Mouse (Mus musculus) layer of hippocampus, adult 9-10 months (tissue): ENCODE results near the gene Rsl24d1.
"Not testable (repeated sequence)": the region's sequence is repeated elsewhere in the genome, so short reads cannot be mapped to it uniquely, and the experiment has no call there.

ENCODE experiments used
- DNase-seq: peaks from one replicate; pipeline ENCODE4 v3.0.0; 2022; ENCODE audit warnings: low spot score

Gene Rsl24d1

DNA sequence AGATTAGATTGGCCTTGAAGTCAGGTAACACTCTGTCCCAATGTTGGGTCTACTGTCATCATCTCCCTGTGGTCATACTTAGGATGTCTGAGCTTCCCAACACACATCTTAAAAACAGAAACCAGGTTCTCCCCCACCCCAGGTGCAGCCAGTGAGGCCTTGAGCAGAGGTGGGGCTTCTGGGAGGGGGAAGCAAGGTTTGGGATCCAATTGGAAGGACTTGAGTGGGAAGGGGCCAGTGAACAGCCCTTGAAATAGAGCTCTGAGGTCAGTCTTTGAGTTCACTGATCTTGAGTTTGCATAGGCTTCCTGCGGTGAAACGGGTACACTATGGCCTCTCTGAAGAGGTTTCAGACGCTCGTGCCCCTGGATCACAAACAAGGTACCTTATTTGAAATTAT is 11.0 kb upstream of the Rsl24d1 start, which contains the start of gene Gm20509:
Gm20509 (plus strand) TSS at position 290 of the 400 bp plus-strand sequence.
- DNase-seq: no peak

DNA sequence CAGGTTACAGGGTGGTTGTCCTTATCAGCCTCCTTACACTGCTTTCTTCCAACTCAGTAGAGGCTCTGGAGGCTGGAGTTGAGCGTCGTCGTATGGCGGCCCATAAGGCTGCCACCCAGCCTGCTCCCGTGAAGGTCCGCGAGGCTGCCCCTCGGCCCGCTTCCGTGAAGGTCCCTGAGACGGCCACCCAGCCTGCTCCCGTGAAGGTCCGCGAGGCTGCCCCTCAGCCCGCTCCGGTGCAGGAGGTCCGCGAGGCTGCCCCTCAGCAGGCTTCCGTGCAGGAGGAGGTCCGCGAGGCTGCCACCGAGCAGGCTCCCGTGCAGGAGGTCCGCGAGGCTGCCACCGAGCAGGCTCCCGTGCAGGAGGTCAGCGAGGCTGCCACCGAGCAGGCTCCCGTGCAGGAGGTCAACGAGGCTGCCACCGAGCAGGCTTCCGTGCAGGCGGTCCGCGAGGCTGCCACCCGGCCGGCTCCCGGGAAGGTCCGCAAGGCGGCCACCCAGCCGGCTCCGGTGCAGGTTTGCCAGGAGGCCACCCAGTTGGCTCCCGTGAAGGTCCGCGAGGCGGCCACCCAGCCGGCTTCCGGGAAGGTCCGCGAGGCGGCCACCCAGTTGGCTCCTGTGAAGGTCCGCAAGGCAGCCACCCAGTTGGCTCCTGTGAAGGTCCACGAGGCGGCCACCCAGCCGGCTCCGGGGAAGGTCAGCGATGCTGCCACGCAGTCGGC is 9.9 kb upstream of the Rsl24d1 start:
- no peak for DNase-seq

DNA sequence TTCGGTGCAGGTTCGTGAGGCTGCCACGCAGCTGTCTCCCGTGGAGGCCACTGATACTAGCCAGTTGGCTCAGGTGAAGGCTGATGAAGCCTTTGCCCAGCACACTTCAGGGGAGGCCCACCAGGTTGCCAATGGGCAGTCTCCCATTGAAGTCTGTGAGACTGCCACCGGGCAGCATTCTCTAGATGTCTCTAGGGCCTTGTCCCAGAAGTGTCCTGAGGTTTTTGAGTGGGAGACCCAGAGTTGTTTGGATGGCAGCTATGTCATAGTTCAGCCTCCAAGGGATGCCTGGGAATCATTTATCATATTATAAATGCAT is 9.4 kb upstream of the Rsl24d1 start:
- DNase-seq: no peak

DNA sequence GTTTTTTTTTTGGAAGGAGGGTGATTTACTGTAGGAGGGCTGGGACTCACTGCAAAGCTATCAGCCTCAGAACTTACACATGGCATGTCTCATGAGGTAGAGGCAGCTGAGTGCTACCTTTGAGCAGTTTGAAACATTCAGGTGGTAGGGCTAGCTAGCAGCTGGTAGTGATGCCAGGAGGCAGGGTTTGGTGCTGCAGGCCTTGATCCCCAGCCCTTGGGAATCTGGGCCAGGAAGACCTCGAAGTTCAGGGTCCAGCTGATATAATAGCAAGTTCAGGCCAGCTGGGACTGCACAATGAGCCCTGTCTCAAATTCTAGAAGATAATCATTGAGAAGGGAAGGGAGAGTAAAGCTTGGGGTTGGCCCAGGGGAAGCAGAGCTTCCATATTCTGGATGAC is 8.1 kb upstream of the Rsl24d1 start:
- DNase-seq: no peak

DNA sequence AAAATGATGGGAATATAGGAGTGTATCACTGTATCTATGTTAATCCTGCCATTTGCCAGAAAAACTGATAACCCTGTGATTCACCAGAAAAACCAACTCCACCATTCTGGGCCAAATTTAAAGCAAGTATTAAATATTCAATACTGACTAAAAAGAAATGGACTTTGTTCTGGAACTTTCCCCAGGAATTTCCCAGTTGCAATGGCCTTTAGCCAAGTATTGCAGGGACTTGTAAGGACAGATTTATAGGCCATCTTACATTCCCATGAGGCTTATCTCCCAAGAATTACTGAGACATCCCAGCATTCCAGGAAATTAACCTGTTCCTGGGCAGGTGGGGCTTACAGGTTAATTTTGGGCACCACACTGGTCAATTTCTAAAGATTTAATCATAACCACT is 7.5 kb upstream of the Rsl24d1 start:
- no peak for DNase-seq

DNA sequence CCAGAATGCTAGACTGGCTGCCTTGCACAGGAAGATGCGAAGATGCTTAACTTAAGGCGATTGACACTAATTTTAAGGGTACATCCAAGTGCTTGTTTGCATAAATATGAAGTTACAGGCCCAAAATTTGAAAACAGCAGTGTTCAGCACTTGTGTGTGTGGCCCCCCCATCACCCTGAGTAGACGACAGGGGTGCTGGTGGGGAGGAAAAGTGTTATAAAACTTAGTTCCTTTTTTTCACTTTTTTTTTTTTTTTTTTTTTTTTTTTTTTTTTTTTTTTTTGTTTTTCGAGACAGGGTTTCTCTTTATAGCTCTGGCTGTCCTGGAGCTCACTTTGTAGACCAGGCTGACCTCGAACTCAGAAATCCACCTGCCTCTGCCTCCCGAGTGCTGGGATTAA is 3.5 kb downstream of the Rsl24d1 start:
- not testable (repeated sequence) for DNase-seq

DNA sequence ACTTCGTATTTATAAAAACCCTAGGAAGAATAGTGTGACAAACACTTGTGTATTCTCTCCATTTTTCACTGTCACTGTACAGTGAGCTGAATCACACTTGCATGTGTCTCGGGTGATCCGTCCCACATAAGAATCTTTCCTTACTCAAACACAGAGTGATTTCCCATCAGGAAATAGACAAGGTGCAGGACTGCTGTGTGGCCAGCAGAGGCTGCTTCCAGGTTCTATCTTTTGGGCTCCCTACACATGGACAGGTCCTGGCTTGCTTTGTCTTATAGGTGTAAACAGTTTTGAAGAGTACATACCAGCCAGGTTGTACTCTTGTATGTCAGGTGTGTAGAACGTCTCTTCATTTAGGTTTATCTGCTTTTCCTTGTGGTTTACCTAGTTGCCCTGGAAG is 4.8 kb downstream of the Rsl24d1 start:
- DNase-seq: no peak

DNA sequence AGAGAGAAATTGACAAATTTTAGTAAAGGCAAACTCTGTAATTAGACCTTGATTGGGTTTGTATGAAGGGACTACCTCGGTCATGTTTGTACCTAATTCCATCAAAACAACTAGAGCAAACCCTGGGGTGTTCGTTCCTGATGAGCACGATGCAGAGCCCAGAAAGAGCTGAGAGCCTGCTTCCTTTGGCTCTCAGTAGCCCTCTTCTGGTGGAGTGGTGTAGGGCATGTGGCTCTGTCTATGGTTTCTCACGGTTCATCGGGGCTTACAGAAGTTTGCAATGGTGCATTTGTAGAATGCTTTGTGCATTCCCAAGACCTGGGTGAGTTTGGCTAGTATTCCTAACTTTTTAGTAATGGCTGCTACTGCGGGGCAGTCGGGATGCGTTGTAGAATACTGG is 8.5 kb downstream of the Rsl24d1 start:
- no peak for DNase-seq

DNA sequence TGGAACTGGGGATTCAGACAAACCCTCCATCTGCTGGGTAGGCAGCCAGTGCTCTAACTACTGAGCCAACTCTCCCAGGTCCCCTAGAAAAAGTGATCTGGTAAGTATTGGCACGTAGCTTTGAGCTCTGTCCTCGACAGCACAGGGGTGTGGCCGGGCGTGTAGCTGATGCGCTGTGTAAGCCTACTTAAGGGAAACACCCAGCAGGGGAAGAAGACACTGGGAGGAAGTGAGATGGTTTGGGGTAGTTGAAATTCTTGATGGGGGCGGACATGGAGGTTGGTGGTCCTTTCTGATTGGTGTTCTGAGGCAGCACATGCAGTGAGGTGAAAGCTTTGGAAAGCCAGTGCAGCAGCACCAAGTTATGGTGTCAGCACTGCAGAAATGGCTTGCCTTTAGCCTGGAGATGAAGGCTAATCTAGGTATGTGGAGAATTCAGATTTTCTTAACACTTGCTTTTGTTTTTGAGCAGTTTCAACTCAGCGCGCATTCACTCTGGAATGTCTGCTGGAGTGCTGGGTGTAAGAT is 11.9 kb downstream of the Rsl24d1 start:
- no peak for DNase-seq

DNA sequence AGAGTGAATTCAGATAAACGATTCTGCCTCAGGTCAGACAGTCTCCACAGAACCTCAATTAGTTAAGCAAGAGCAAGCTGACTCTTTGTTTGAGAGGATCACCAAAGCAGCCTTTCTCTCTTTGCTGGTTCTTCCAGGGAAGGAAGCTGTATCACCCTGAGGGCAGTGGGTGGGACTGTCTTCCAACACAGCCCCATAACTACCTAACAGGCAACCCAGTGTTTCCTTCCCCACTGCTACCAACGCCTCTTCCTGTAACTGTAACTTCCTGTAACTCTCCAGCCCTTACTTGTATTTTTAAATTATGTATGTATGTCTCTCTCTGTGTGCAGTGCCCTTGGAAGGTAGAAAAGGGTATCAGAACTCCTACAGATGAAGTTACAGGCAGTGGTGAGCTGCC is 14.2 kb downstream of the Rsl24d1 start:
- DNase-seq: no peak

DNA sequence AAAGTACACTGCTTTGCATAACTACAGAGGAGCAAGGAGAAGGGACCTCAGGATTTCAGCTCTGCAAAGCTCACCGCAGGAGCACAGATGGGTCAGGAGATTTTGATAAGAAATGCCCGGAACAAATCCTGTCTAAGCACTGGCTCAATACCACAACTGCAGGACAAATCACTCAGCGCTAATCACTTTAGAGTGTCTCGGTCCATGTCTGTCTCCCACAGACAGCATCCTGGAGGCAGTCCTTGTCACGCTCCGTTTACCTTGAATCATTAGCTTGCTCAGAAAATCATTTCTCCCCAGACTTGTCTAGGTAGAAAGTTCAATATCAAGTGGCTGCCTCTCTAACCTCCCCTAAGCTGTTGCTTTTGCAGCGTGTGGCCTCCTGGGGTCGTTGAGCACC is 16.6 kb downstream of the Rsl24d1 start:
- no peak for DNase-seq

DNA sequence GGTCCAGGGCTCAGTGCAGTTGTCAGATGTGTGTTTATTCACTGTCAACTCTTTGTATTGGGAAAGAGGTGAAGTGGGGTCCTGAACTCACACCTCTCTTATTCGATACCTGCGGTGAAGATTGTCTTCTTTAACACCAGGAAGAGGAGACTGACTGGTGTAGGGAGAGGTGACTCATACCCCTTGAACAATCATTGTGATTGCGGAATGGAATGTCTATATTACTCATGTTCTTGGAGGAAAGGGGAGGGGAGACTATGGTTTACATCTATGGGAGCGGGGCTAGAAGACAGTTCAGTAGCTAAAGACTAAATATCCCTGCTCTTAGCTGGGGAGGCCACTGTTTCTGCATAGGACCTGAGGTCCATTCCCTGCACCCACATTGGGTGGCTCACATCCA is 17.3 kb downstream of the Rsl24d1 start:
- no peak for DNase-seq

DNA sequence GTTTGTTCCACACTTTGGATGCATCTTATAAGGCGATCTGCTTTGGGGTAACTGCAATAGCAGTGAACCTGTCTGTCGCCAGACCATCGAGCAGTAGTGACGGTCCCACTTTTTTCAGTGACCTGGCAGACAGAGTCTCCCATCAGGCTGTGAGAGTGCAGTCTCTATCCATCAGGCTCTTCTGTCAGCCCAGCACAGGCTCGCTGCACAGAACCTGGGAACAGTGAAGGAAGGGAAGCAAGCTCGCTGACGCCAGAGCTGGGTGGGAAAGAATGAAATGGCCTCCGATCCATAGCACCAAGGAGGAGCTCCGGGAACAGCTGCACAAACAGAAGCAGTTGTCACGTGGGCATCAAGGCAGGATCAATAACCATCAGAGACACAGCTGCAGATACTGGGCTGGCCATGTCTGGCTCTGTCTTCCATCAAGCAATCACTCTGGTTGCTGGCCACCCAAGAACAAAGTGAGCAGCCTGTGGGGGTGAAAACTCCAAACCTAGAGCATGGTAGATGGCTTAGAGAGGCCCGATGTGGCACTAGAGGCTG is 24.2 kb downstream of the Rsl24d1 start:
- DNase-seq: no peak

DNA sequence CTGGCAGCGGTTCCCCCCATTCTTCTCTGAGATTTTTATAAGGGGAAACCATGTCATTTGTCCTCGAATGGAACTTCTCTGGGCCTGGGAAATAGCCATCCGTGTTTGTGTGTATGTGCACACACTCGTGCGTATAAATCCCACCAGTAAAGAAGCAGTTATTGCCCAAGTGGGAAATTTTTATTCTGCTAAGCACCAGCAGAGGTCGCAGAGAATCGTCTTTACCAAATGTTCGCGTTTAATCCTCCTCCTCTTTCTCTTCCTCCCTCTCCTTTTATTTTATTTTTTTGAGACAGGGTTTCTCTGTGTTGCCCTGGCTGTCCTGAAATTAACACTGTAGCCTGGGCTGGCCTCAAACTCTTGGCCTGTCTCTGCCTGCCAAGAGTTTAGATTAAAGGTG is 41.1 kb downstream of the Rsl24d1 start:
- no peak for DNase-seq

DNA sequence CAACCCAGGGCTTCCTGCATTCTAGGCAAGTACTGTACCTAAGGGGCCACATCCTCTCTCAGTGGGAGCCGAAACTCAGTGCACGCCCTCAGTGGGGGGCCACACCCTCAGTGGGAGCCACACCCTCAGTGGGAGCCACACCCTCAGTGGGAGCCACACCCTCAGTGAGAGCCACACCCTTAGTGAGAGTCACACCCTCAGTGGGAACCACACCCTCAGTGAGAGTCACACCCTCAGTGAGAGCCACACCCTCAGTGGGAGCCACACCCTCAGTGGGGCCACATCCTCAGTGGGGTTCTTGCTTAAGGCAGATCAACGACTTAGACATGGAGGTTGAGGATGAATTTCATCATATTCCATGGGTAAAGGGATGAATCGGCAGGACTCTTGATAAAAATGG is 44.7 kb downstream of the Rsl24d1 start:
- no peak for DNase-seq

DNA sequence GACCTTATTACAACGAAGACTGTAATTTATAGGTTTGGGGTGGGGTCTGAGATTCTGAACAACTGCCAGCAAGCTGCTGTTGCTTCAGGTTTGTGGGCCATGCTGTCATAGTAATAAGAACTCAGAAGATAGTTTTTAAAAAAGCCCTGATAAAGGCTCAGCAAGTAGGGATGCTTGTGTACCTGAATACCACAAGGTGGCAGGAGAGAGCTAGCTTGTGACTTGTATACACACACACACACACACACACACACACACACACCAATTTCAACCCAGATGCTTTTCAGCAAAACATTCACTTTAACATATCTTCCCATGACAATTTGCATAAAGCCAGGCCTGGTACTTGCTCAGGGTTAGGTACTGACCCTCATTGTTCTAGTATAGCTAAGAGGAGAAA is 46.0 kb downstream of the Rsl24d1 start:
- DNase-seq: no peak

DNA sequence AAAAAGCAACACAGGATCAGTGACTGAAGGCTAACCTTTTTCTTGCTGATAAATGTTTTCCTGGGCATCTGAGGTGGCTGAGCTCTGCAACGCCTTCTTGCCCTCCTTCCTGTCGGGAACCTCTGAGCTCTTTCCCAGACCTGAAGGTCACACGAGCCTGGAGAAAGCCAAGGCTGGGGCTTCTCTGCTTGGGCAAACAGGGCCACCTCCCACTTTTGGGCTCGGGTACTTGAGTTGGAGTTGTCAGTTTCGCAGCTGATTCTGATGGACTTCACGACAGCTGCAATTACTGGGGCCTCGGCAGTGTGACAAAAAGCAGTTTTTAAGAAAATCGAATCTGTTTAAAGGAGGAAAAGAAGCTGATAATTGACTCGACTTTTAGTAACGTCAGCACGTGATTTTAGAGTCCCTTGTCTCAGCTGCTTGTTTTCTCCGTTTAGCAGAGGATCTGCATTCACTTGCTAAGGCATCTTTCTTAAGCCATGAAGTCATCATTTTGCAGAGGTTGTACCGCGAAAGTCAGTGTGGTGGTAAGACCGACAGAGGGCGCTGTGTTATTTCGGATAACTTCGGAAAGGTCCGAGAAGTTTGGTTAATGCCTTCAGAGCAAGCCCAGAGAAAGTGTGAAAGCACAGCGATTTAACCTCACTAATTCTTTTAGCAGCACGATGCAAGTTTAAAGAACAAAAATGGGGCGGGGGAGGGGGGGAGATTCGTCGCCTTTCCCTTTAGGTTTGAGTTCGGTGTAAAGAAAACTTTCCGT is 49.5 kb downstream of the Rsl24d1 start:
- peak; percentile 75 for DNase-seq

DNA sequence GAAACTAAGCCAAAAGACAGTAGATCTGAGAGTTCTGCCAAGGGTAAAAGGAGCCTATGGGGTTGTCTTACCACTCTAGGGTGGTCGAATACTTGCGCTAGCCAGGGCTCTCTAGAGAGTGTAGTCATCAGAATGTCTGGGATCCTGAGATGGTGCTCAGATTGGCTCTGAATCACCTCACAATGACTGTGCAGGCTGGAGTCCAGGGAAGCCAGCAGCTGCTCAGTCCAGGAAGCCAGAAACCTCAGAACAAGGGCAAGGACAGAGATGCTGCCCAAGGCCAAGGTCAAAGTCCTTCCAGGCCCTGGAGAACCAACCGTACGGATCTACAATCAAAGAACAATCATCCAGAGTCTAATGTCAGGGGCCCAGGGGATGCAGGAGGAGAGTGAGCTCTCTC is 52.4 kb downstream of the Rsl24d1 start:
- DNase-seq: no peak
